ENCODE assay signal across 14 mouse cellular contexts in genomic region chr6:115085274-115085841, GRCm38 (mm10). TPM values are rescaled to one million over a fixed set of nuclear protein-coding genes. Genes with fewer than 3 reads are reported as not detected.
DNase-seq lines count a peak whose midpoint lies in the region; ATAC-seq and TF ChIP-seq lines count a peak whose summit lies in the region.
"Had no signal": no experiment of that assay in that cellular context is flagged by ENCODE, and none has a peak within 500 bp of the region (broad histone marks: within the 10 kb centered on the region; RNA-seq: fewer than 3 reads in every experiment).

No protein-coding gene starts in this region.

- no peak overlapping the region for H3K4me2 ChIP-seq in midbrain, postnatal 0 days (ENCODE audit: low read depth, low read length, poor library complexity, severe bottlenecking)
- no peak overlapping the region for H3K4me2 ChIP-seq in midbrain, embryonic 16.5 days (ENCODE audit: low read length)
- H3K4me2 ChIP-seq: embryonic facial prominence, embryonic 13.5 days; lung, embryonic 14.5 days had no signal

- H3K4me3 ChIP-seq in midbrain, postnatal 0 days (ENCODE audit: low read depth, low read length) = no peak overlapping the region
- H3K4me3 ChIP-seq in midbrain, embryonic 16.5 days (ENCODE audit: low read depth, low read length) = no peak overlapping the region
- H3K4me3 ChIP-seq: embryonic facial prominence, embryonic 13.5 days; gastrocnemius, adult 2 months; hindbrain, embryonic 10.5 days had no signal

- H3K36me3 ChIP-seq in midbrain, postnatal 0 days (ENCODE audit: insufficient read depth, low read length) = no peaks in the 10 kb centered on the region
- H3K36me3 ChIP-seq in midbrain, embryonic 16.5 days (ENCODE audit: control insufficient read depth, insufficient read depth, low read length) = no peaks in the 10 kb centered on the region
- H3K36me3 ChIP-seq: embryonic facial prominence, embryonic 13.5 days; hindbrain, embryonic 10.5 days had no signal

- WGBS in midbrain, postnatal 0 days = 45% methylated on average over 9 of the region's 9 CpGs
- WGBS in midbrain, embryonic 16.5 days = 36% methylated on average over 9 of the region's 9 CpGs

- ATAC-seq in midbrain, postnatal 0 days (ENCODE audit: low FRiP score) = no peak
- no peak for ATAC-seq in midbrain, embryonic 16.5 days
- no peak for ATAC-seq in monocyte, adult 5-6 weeks (replicated peaks; ENCODE audit: insufficient number of reproducible peaks, low FRiP score, low TSS enrichment, poor library complexity, severe bottlenecking)

- peak; percentile 35 for DNase-seq in midbrain, postnatal 0 days (ENCODE audit: low spot score)
- peak; percentile 81 to 91 for DNase-seq in frontal cortex, postnatal 36 days (ENCODE audit: low spot score in 2 of 2)
- DNase-seq in left cerebral cortex, adult 9 months (ENCODE audit: low spot score in 2 of 2) = peak; percentile 80 to 89
- DNase-seq in right cerebral cortex, postnatal 4 days = peak; percentile 24
- DNase-seq in lung, postnatal 36 days = no peak
- no peak for DNase-seq in kidney, adult 8-10 months
- DNase-seq: gastrocnemius, adult 2 months; kidney, postnatal 10 days; lung, embryonic 14.5 days; midbrain, embryonic 14.5 days had no signal

- H3K9ac ChIP-seq in midbrain, postnatal 0 days (replicated peaks; ENCODE audit: low read length, poor library complexity, severe bottlenecking) = no peak overlapping the region
- H3K9ac ChIP-seq in midbrain, embryonic 16.5 days (ENCODE audit: low read depth, low read length) = no peak overlapping the region
- H3K9ac ChIP-seq: embryonic facial prominence, embryonic 13.5 days; lung, embryonic 14.5 days had no signal

- no peaks in the 10 kb centered on the region for H3K9me3 ChIP-seq in midbrain, postnatal 0 days (ENCODE audit: low read length)
- H3K9me3 ChIP-seq in midbrain, embryonic 16.5 days (replicated peaks; ENCODE audit: control insufficient read depth, low read length, poor library complexity, severe bottlenecking) = no peaks in the 10 kb centered on the region
- H3K9me3 ChIP-seq: embryonic facial prominence, embryonic 13.5 days; hindbrain, embryonic 10.5 days had no signal

- H3K4me1 ChIP-seq in midbrain, postnatal 0 days (ENCODE audit: insufficient read depth, low read length) = no peaks in the 10 kb centered on the region
- H3K4me1 ChIP-seq in midbrain, embryonic 16.5 days (ENCODE audit: control insufficient read depth, insufficient read depth, low read length) = peaks cover 5% of the 10 kb centered on the region

- H3K27me3 ChIP-seq in midbrain, postnatal 0 days (ENCODE audit: insufficient read depth, low read length) = no peaks in the 10 kb centered on the region
- H3K27me3 ChIP-seq in midbrain, embryonic 16.5 days (ENCODE audit: control insufficient read depth, insufficient read depth, low read depth, low read length) = no peaks in the 10 kb centered on the region

- TF ChIP-seq CTCF in midbrain, postnatal 0 days (IDR thresholded peaks at IDR 0.05) = no peak

- H3K27ac ChIP-seq in midbrain, postnatal 0 days (ENCODE audit: low read depth, low read length) = no peak overlapping the region
- no peak overlapping the region for H3K27ac ChIP-seq in midbrain, embryonic 16.5 days (ENCODE audit: low read length)
- H3K27ac ChIP-seq: embryonic facial prominence, embryonic 13.5 days; gastrocnemius, adult 2 months; hindbrain, embryonic 10.5 days had no signal

RNA-seq across cellular contexts. Expression of gene Tamm41, which starts 47.7 kb away (rescaled TPM):
- total RNA-seq in midbrain, postnatal 0 days (2014; rRNA removed) = 39.4 and 50.8 TPM in 2 replicates
- polyA plus RNA-seq in midbrain, postnatal 0 days (2015; fragmentation: Nextera tagmentation; extraction: Ambion mirVana) = 45.9 and 47.7 TPM in 2 replicates
- 47.0 and 51.5 TPM in 2 replicates for polyA plus RNA-seq in midbrain, embryonic 16.5 days (2015; fragmentation: Nextera tagmentation; extraction: Ambion mirVana)
- 13.4 to 23.4 TPM (median 15.4 TPM) in 3 replicates for total RNA-seq in monocyte, adult 5-6 weeks (2017)

RNA-seq across cellular contexts. Expression of gene Syn2, which starts 49.3 kb away (rescaled TPM):
- total RNA-seq in midbrain, postnatal 0 days (2014; rRNA removed) = 134 and 145 TPM in 2 replicates
- polyA plus RNA-seq in midbrain, postnatal 0 days (2015; fragmentation: Nextera tagmentation; extraction: Ambion mirVana) = 89.5 and 95.2 TPM in 2 replicates
- 45.1 and 59.3 TPM in 2 replicates for polyA plus RNA-seq in midbrain, embryonic 16.5 days (2015; fragmentation: Nextera tagmentation; extraction: Ambion mirVana)
- not detected in 3 replicates for total RNA-seq in monocyte, adult 5-6 weeks (2017)

Comparison
In these comparisons a context has a peak if more than half of its experiments do, and no peak if none do; other contexts are left out.
1. DNase-seq: peak in midbrain, postnatal 0 days (single experiment), frontal cortex, postnatal 36 days (2 of 2), left cerebral cortex, adult 9 months (2 of 2) and right cerebral cortex, postnatal 4 days (single experiment); none in lung, postnatal 36 days (single experiment) and kidney, adult 8-10 months (0 of 2).
2. RNA of gene Syn2, which starts 49.3 kb away (total RNA-seq): 134 to 145 TPM in midbrain, postnatal 0 days; not detected in monocyte, adult 5-6 weeks; every median in the first group is over 100 times any median in the second.